Mouse (Mus musculus): ENCODE results near the gene Olfr1133. TPM values are rescaled to one million over a fixed set of nuclear protein-coding genes. Genes with fewer than 3 reads are reported as not detected.
"Not testable (repeated sequence)": the region's sequence is repeated elsewhere in the genome, so short reads cannot be mapped to it uniquely, and the experiment has no call there.

Gene Olfr1133
- not detected in 2 replicates for polyA plus RNA-seq (2014; fragmentation: Nextera tagmentation; extraction: Ambion mirVana)

DNA sequence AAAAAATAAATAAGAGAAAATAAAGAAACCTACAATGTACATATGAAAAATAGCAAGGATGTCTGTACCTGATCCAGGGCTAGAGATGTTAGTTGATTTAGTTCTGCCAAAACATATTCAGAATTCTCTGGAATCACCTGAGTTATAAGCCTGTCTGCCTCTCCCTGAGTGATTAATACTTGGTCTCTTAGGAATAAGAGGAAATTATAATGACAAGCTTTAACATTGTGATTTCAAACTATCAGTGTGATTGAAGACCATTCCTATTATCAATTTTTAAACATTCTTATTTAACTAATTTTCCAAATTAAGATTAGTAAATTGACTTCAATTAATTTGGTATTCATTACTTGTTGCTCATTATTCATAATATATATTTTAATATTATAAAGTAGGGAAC lies at the start of gene Olfr1133:
Gene Olfr1133, minus strand, starts transcription at position 101 of the 400 bp plus-strand sequence.
- no peaks in the 10 kb centered on the region for H3K27me3 ChIP-seq (ENCODE audit: control insufficient read depth, insufficient read depth, low read length)
- no peak within 1 kb of the TSS for H3K9ac ChIP-seq
- H3K9me3 ChIP-seq (ENCODE audit: control insufficient read depth, low read length) = no peaks in the 10 kb centered on the region
- DNase-seq (ENCODE audit: low spot score) (no peak), ATAC-seq (ENCODE audit: low FRiP score) (no peak)
- no peak within 1 kb of the TSS for H3K27ac ChIP-seq
- no peaks in the 10 kb centered on the region for H3K4me1 ChIP-seq (replicated peaks; ENCODE audit: control insufficient read depth, insufficient read depth, low read length)
- H3K4me2 ChIP-seq (replicated peaks) = no peak within 1 kb of the TSS
- H3K4me3 ChIP-seq (replicated peaks; ENCODE audit: low read length) = no peak within 1 kb of the TSS
- no peaks in the 10 kb centered on the region for H3K36me3 ChIP-seq (replicated peaks; ENCODE audit: control insufficient read depth, insufficient read depth)

DNA sequence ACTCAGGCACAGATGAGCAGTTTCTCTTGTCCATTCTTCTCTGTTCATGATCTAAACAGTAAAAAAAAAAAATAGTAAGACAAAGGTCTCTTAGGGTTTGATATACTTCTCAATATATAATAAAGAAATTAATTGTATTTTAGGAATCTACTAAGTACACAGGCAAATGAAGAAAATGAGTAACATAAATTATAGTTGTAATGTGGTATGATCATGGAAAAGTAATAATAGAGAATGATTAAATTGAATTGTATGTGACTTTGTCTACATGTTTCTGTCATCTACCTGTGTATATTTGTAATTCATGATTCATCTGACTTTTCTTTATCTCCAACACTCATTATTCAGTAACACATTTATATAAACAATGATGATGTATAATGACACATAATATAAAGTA lies 46.7 kb upstream of the Olfr1133 start, which contains the start of gene Olfr1136:
Gene Olfr1136, minus strand, starts transcription at position 101 of the 400 bp plus-strand sequence.
- H3K9ac ChIP-seq = no peak within 1 kb of the TSS
- H3K36me3 ChIP-seq (replicated peaks; ENCODE audit: control insufficient read depth, insufficient read depth) = no peaks in the 10 kb centered on the region
- H3K4me1 ChIP-seq (replicated peaks; ENCODE audit: control insufficient read depth, insufficient read depth, low read length) = no peaks in the 10 kb centered on the region
- DNase-seq (ENCODE audit: low spot score) (no peak), ATAC-seq (ENCODE audit: low FRiP score) (no peak)
- H3K4me2 ChIP-seq (replicated peaks) = no peak within 1 kb of the TSS
- H3K27ac ChIP-seq = no peak within 1 kb of the TSS
- no peak within 1 kb of the TSS for H3K4me3 ChIP-seq (replicated peaks; ENCODE audit: low read length)
- no peaks in the 10 kb centered on the region for H3K9me3 ChIP-seq (ENCODE audit: control insufficient read depth, low read length)
- H3K27me3 ChIP-seq (ENCODE audit: control insufficient read depth, insufficient read depth, low read length) = no peaks in the 10 kb centered on the region

DNA sequence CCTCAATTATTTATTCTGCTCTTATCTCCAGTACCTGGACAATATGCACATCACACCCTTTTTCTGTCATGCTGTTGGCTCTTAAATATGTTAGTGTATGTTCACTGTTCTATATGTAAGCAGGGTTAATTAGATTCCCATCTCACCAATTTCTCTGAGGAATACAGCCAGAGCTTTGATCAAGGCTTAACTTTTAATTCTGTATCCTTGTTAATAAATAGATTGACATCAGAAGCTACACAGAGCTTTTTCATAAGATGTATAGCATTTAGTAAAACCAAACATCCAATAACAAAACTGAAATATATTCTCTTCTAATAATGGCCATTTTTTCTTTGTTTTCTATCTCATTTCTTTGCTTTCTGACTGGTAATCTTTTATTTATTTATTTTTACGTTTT lies 26.4 kb upstream of the Olfr1133 start, which contains the start of gene Olfr1135:
Gene Olfr1135, minus strand, starts transcription at position 101 of the 400 bp plus-strand sequence.
- H3K9me3 ChIP-seq (ENCODE audit: control insufficient read depth, low read length) = no peaks in the 10 kb centered on the region
- H3K27ac ChIP-seq = no peak within 1 kb of the TSS
- no peak within 1 kb of the TSS for H3K4me3 ChIP-seq (replicated peaks; ENCODE audit: low read length)
- H3K27me3 ChIP-seq (ENCODE audit: control insufficient read depth, insufficient read depth, low read length) = no peaks in the 10 kb centered on the region
- WGBS = 27% methylated on average over 1 of the region's 1 CpGs
- DNase-seq (ENCODE audit: low spot score) (no peak), ATAC-seq (ENCODE audit: low FRiP score) (no peak)
- H3K36me3 ChIP-seq (replicated peaks; ENCODE audit: control insufficient read depth, insufficient read depth) = no peaks in the 10 kb centered on the region
- no peaks in the 10 kb centered on the region for H3K4me1 ChIP-seq (replicated peaks; ENCODE audit: control insufficient read depth, insufficient read depth, low read length)
- no peak within 1 kb of the TSS for H3K4me2 ChIP-seq (replicated peaks)
- no peak within 1 kb of the TSS for H3K9ac ChIP-seq

DNA sequence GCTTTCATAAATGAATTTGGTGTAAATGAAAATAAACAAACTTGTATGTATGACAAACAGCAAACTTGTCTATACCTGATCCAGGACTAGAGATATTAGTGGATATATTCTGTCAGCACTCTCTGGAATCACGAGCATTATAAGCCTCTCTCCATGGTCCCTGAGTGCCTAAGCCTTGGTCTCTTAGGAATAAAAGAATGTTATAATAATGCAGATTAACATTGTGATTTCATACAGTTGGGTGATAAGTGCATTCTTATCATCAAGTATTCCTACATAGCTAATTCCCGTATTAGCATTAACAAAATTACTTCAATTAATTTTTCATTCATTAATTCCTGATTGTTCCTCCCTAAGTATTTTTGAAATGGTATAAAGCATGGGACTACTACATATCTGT lies 11.2 kb upstream of the Olfr1133 start, which contains the start of gene Olfr1134:
Gene Olfr1134, minus strand, starts transcription at position 101 of the 400 bp plus-strand sequence.
- no peaks in the 10 kb centered on the region for H3K27me3 ChIP-seq (ENCODE audit: control insufficient read depth, insufficient read depth, low read length)
- no peak within 1 kb of the TSS for H3K27ac ChIP-seq
- DNase-seq (ENCODE audit: low spot score) (no peak), ATAC-seq (ENCODE audit: low FRiP score) (no peak)
- no peaks in the 10 kb centered on the region for H3K9me3 ChIP-seq (ENCODE audit: control insufficient read depth, low read length)
- no peak within 1 kb of the TSS for H3K9ac ChIP-seq
- no peaks in the 10 kb centered on the region for H3K4me1 ChIP-seq (replicated peaks; ENCODE audit: control insufficient read depth, insufficient read depth, low read length)
- no peak within 1 kb of the TSS for H3K4me2 ChIP-seq (replicated peaks)
- H3K4me3 ChIP-seq (replicated peaks; ENCODE audit: low read length) = no peak within 1 kb of the TSS
- H3K36me3 ChIP-seq (replicated peaks; ENCODE audit: control insufficient read depth, insufficient read depth) = no peaks in the 10 kb centered on the region
- WGBS = 85% methylated on average over 2 of the region's 2 CpGs

DNA sequence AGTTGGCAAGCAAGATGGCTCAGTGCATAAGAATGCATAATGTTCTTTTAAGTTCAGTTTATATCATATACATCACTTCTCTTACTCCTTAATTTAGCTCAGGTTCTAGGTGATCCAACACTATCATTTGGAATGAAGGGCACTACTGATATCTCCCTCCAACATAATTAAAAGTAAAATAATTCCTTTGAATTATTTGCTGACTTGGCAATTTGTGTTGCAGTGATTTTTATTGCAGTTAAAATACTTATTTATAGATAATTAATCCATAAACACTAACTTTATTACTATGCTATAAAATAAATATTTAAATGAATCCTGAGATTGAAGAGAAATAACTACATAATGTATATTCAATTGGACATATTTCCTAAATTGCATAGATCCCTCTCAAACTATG lies 4.7 kb downstream of the Olfr1133 start:
- Histone ChIP-seq H3K36me3 (replicated peaks; ENCODE audit: control insufficient read depth, insufficient read depth) (no peaks in the 10 kb centered on the region), H3K4me3 (replicated peaks; ENCODE audit: low read length) (no peak overlapping the region), H3K27ac (no peak overlapping the region), H3K9ac (no peak overlapping the region), H3K4me2 (replicated peaks) (no peak overlapping the region), H3K4me1 (replicated peaks; ENCODE audit: control insufficient read depth, insufficient read depth, low read length) (no peaks in the 10 kb centered on the region), H3K9me3 (ENCODE audit: control insufficient read depth, low read length) (no peaks in the 10 kb centered on the region), H3K27me3 (ENCODE audit: control insufficient read depth, insufficient read depth, low read length) (no peaks in the 10 kb centered on the region)
- ATAC-seq (ENCODE audit: low FRiP score) = no peak
- DNase-seq (ENCODE audit: low spot score) = no peak

DNA sequence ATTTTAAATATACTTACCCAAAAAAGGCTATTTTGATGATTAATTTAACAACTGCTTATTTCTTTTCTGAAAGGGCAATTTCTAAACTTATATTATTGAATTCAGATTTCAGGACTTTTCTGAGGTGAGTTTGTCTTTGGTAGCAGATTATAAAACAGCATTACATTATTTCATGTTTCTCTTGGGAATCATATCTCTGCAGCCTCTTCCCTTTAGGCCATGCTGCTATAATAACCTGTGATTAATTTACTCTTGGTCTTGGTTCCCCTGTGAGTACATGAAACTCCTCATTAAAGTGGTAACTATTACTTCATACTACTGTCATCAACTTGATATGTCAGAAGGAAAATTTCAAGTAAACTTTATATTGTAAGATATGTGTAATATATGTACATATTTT lies 9.7 kb downstream of the Olfr1133 start, which contains the start of gene Olfr1132:
Gene Olfr1132, minus strand, starts transcription at position 101 of the 400 bp plus-strand sequence.
- no peaks in the 10 kb centered on the region for H3K9me3 ChIP-seq (ENCODE audit: control insufficient read depth, low read length)
- DNase-seq (ENCODE audit: low spot score) (no peak), ATAC-seq (ENCODE audit: low FRiP score) (no peak)
- no peak within 1 kb of the TSS for H3K4me2 ChIP-seq (replicated peaks)
- no peak within 1 kb of the TSS for H3K27ac ChIP-seq
- no peaks in the 10 kb centered on the region for H3K4me1 ChIP-seq (replicated peaks; ENCODE audit: control insufficient read depth, insufficient read depth, low read length)
- no peak within 1 kb of the TSS for H3K9ac ChIP-seq
- H3K27me3 ChIP-seq (ENCODE audit: control insufficient read depth, insufficient read depth, low read length) = no peaks in the 10 kb centered on the region
- H3K4me3 ChIP-seq (replicated peaks; ENCODE audit: low read length) = no peak within 1 kb of the TSS
- no peaks in the 10 kb centered on the region for H3K36me3 ChIP-seq (replicated peaks; ENCODE audit: control insufficient read depth, insufficient read depth)

DNA sequence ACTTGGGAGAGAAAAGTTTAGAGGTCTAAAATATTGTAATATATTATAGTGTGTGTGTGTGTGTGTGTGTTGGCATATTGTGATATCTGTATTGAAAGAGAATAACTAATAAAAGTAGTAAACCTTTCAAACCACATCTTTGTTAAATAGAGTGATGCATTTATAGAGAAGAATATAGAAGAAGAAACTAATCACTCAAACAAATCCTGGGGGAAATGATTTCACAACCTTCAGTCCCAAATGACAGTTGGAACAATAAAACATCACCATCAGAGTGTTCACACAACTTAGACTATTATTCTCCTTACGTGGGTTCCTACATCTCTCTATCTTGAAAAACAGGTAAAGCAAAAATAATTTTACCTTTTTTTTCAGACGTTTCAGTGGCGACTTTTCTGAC lies 20.4 kb downstream of the Olfr1133 start, which contains the start of gene Olfr1131:
Gene Olfr1131, plus strand, starts transcription at position 301 of the 400 bp plus-strand sequence.
- DNase-seq (ENCODE audit: low spot score) (no peak), ATAC-seq (ENCODE audit: low FRiP score) (no peak)
- H3K4me2 ChIP-seq (replicated peaks) = no peak within 1 kb of the TSS
- H3K9ac ChIP-seq = no peak within 1 kb of the TSS
- no peak within 1 kb of the TSS for H3K27ac ChIP-seq
- no peaks in the 10 kb centered on the region for H3K9me3 ChIP-seq (ENCODE audit: control insufficient read depth, low read length)
- H3K4me1 ChIP-seq (replicated peaks; ENCODE audit: control insufficient read depth, insufficient read depth, low read length) = no peaks in the 10 kb centered on the region
- 72% methylated on average over 3 of the region's 3 CpGs for WGBS
- H3K36me3 ChIP-seq (replicated peaks; ENCODE audit: control insufficient read depth, insufficient read depth) = no peaks in the 10 kb centered on the region
- no peaks in the 10 kb centered on the region for H3K27me3 ChIP-seq (ENCODE audit: control insufficient read depth, insufficient read depth, low read length)
- no peak within 1 kb of the TSS for H3K4me3 ChIP-seq (replicated peaks; ENCODE audit: low read length)

DNA sequence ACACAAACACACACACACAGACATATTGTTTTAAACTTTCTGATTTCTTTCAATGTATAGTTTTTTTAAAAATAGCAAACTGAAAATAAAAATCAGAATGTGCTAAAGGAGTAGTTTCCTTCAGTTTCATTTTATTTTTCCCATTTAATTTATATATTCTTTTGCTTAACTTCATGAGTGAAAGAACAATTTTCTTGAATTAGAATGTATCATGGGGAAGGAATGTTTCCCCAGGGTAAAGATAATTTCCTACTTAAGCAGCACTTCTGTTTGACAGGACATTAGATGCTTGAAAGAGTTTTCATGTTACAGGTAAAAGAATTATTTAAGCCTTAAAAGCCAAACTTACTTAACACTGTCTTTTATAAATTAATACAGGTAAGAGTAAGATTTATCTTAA lies 41.3 kb downstream of the Olfr1133 start, which contains the start of gene Olfr1130:
Gene Olfr1130, plus strand, starts transcription at position 301 of the 400 bp plus-strand sequence.
- not testable (repeated sequence) for H3K4me2 ChIP-seq (replicated peaks); H3K27me3 ChIP-seq (ENCODE audit: control insufficient read depth, insufficient read depth, low read length); H3K4me1 ChIP-seq (replicated peaks; ENCODE audit: control insufficient read depth, insufficient read depth, low read length); H3K9me3 ChIP-seq (ENCODE audit: control insufficient read depth, low read length); H3K36me3 ChIP-seq (replicated peaks; ENCODE audit: control insufficient read depth, insufficient read depth); H3K4me3 ChIP-seq (replicated peaks; ENCODE audit: low read length); ATAC-seq (ENCODE audit: low FRiP score); H3K9ac ChIP-seq; DNase-seq (ENCODE audit: low spot score); H3K27ac ChIP-seq
